Mouse (Mus musculus): ENCODE data around the gene Cbs. TPM values are rescaled to one million over a fixed set of nuclear protein-coding genes. Genes with fewer than 3 reads are reported as not detected.
A peak's percentile ranks its signal among the peaks of the same experiment; 100 is the strongest.

Gene Cbs
- 1 to 10 TPM in 1 of 2 experiments, under 1 TPM in 1; 0.59 to 1.7 TPM for total RNA-seq (2021)
- long read RNA-seq, experiment 1: 0 reads
- long read RNA-seq, experiment 2: 0 reads

GRCm38 (mm10) chr17:31636942-31637811, at the start of gene Cbs:
TSS of gene Cbs (minus strand) at chr17:31637238.
- peak; percentile 86 for DNase-seq

DNA sequence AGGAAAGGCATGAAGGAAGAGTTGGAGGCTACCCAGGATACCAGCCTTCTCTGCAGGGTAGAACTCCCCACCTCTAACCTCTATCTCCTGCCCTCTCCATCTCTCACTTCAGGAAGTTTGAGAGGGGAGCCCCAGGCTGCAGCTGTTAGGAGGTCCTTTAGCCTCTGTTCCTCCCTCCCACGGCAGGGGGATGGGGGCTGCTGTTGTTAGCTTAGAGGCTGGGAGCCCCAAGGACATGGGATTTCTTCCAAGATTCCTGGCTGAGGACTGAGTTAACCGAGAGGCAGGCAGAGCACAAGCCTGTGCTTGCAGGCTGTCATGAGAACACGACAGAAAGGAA, 49.2 kb upstream of the Cbs start:
- DNase-seq: no peak

GRCm38 (mm10) chr17:31685514-31686224, 48.6 kb upstream of the Cbs start:
- DNase-seq: peak; percentile 74

- no peak for DNase-seq
Observed at GRCm38 (mm10) chr17:31680450-31680849, 43.4 kb upstream of the Cbs start.

GRCm38 (mm10) chr17:31677507-31677906, 40.5 kb upstream of the Cbs start, which contains the start of gene Cryaa:
TSS of gene Cryaa (plus strand) at chr17:31677807.
- no peak for DNase-seq

DNA sequence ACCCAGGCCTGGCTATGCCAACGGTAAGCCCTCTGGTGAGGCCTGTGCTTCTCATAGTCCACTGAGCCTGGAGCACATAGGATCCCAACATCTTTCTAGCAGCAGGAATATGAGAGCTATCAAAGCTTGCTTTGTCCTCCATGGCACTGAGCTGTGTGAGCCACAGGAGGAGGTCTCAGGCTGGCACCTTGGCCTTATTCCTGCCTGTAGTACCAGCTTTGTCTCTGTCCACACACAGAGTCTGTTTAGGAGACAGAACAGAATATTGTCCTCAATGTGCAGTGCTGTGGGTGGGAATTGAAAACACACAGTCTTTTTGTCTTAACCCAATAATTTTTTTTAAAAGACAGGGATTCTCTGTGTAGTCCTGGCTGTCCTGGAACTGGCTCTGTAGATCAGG, 37.4 kb upstream of the Cbs start:
- no peak for DNase-seq

- DNase-seq: no peak
Observed at GRCm38 (mm10) chr17:31672279-31672678, 35.2 kb upstream of the Cbs start.

GRCm38 (mm10) chr17:31671698-31672097, 34.7 kb upstream of the Cbs start:
- DNase-seq: no peak

DNA sequence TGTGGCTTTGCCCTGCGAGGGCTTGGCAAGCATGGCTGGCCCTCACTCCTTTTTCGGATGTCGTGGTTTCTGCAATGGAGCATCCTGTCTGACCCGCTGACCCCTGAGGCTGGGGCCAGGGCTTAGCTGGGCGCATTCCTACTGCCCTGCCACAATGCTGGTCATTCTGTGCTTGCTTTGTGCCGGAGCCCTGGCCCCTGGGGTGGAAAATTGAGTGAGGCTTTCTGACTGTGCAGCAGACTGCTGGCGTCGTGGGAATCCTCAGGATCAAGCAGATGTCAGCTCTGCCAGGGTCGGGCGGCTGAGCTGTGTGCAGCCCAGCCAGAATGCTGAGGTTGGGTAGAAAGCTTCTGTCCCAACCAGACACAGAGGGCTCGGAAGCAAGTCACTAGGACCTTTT, 33.1 kb upstream of the Cbs start:
- no peak for DNase-seq

- no peak for DNase-seq
Observed at GRCm38 (mm10) chr17:31668306-31668705, 31.3 kb upstream of the Cbs start.

DNA sequence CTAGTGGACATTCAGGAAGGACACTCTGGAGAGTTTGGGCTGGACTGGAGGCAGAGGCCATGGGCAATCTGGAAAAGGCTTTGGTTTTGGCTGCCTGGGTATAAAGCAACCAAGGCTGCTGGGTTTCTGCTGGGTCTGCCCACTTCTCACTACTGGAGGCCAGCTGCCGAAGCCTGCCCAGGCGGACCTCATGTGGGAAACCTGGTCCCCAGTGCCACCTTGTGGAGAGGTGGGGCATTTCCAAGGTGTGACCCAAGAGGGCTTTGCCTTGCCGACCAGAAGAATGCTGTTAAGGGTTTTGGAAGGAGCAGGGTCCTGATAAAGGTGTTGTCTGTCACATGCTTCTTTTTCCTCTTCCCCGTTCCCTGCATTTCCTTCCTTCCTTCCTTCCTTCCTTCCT, 27.7 kb upstream of the Cbs start:
- DNase-seq: peak; percentile 72

GRCm38 (mm10) chr17:31662855-31663254, 25.8 kb upstream of the Cbs start:
- DNase-seq: no peak

- DNase-seq: no peak
Observed at GRCm38 (mm10) chr17:31660661-31661250, 23.7 kb upstream of the Cbs start.

GRCm38 (mm10) chr17:31658468-31659185, 21.6 kb upstream of the Cbs start, which contains the start of gene U2af1:
TSS of gene U2af1 (minus strand) at chr17:31658892.
- DNase-seq: peak; percentile 97

- DNase-seq: no peak
Observed at GRCm38 (mm10) chr17:31658136-31658467, 21.1 kb upstream of the Cbs start.

- no peak for DNase-seq
Observed at GRCm38 (mm10) chr17:31657141-31657983, 20.3 kb upstream of the Cbs start.

DNA sequence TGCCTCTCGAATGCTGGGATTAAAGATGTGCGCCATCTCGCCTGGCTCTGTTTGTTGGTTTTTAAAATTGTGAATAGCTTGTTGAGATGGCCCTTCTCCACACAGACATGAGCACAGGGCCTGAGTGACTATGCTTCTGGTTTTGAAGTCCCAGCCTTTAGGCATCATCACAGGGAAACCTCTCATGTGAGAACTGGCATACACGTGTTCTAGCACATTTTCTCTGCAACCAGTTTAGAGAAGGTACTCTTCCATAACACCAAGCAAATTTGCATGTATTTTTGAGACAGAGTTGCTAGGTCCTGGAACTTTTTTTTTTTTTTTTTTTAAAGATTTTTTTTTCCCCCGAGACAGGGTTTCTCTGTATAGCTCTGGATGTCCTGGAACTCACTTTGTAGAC, 19.6 kb upstream of the Cbs start:
- no peak for DNase-seq

DNA sequence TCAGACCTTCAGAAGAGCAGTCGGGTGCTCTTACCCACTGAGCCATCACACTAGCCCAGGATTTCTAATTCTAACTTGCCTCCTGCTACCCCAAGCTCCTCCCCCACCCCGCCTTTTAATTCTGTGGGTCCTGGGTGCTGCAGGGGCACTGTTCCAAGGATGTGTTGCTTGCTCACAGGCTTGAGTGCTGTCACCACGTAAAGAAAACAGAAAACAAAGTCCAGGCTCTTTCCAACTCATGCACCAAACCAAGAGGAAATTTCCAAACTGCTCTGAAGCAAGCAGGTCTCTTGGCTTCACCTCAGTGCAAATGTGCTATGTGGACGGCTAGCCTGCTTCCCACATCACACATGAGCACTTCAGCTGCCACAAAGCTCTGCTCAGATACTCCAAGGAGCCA, 18.3 kb upstream of the Cbs start:
- no peak for DNase-seq

- no peak for DNase-seq
Observed at GRCm38 (mm10) chr17:31653277-31653676, 16.2 kb upstream of the Cbs start.

GRCm38 (mm10) chr17:31652152-31652551, 15.1 kb upstream of the Cbs start:
- DNase-seq: no peak

DNA sequence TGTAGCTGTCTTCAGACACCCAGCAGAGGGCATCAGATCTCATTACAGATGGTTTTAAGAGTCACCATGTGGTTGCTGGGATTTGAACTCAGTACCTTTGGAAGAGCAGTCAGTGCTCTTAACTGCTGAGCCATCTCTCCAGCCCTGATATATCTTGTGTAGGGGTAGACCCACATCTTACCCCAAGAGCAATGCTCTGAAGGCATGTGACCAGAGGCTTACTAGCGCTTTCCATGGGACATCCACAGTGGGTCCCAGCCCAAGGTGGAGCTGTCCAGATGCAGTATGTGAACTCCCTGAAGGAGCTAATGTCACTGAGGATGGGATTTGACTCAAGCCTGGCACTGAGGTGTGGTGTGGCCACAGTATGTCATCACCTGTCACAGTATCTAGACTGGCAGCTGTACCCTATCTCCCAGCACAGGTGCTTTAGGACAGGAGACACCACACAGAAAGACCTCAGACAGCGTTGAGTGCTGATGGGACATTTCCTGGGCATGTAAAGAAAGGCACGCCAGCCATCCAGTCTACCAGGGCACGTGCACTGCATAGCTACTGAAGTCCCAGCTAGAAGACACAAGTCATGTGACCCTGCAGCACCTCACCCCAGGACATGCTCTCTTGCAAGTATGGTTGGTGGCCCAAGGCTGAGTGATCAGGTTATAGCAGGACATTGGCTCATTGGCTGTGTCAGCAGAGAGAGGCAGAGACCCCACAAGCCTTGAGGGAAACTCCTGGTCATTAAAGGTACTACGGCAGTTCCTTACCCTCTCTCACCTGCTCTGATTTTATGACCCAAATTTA, 9.4 kb upstream of the Cbs start:
- DNase-seq: no peak
